Mouse (Mus musculus): ENCODE results near the gene Taf15. TPM values are rescaled to one million over a fixed set of nuclear protein-coding genes. Genes with fewer than 3 reads are reported as not detected.
"Not testable (repeated sequence)": the region's sequence is repeated elsewhere in the genome, so short reads cannot be mapped to it uniquely, and the experiment has no call there.

Taf15 gene
- polyA plus RNA-seq, 1 experiment from 2014 or later: 12.9 TPM

- Histone ChIP-seq H3K9me3 (replicated peaks) (0 out of 2 replicates have a peak, but pooled peaks cover 4% of the 10 kb centered on the region), H3K4me3 (no peak overlapping the region), H3K36me3 (no peaks in the 10 kb centered on the region), H3K27me3 (replicated peaks) (no peaks in the 10 kb centered on the region), H3K9ac (no peak overlapping the region), H3K27ac (ENCODE audit: poor library complexity, severe bottlenecking) (no peak overlapping the region), H3K4me2 (no peak overlapping the region), H3K4me1 (replicated peaks) (peaks cover 13% of the 10 kb centered on the region; the same call in 1 of the 2 replicates)
- WGBS: 72% methylated on average over 3 of the region's 3 CpGs
- ATAC-seq (ENCODE audit: insufficient number of reproducible peaks, low FRiP score): no peak
Observed at GRCm38 (mm10) chr11:83538705-83539314, 65.9 kb downstream of the Taf15 start.

GRCm38 (mm10) chr11:83540931-83541330, 68.0 kb downstream of the Taf15 start:
- no peak overlapping the region for H3K4me3 ChIP-seq
- no peak overlapping the region for H3K9ac ChIP-seq
- H3K4me1 ChIP-seq (replicated peaks): no peaks in the 10 kb centered on the region
- H3K36me3 ChIP-seq: no peaks in the 10 kb centered on the region
- no peak for ATAC-seq (ENCODE audit: insufficient number of reproducible peaks, low FRiP score)
- no peak overlapping the region for H3K4me2 ChIP-seq
- H3K27ac ChIP-seq (ENCODE audit: poor library complexity, severe bottlenecking): no peak overlapping the region
- 0 out of 2 replicates have a peak, but pooled peaks cover 4% of the 10 kb centered on the region for H3K9me3 ChIP-seq (replicated peaks)
- no peaks in the 10 kb centered on the region for H3K27me3 ChIP-seq (replicated peaks)
- 83% methylated on average over 2 of the region's 2 CpGs for WGBS

DNA sequence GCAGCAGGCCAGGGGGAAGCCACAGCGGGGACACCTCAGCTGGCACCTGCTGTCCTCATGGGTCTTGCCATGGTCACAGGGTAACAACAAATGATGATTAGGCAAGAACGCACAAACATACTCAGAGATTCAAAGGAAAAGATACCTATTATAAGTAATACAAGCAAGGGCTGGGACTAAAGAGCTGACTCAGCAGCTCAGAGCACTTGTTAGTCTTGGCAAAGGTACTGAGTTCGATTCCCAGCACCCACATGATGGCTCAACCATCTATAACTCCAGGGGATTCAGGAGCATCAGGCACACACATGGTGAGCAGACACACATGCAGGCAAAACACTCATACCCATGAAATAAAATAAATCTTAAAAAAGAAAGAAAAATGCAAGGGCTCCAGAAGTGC, 68.5 kb downstream of the Taf15 start:
- WGBS: 75% methylated on average over 3 of the region's 3 CpGs
- ATAC-seq (ENCODE audit: insufficient number of reproducible peaks, low FRiP score): no peak
- Histone ChIP-seq H3K27ac (ENCODE audit: poor library complexity, severe bottlenecking) (no peak overlapping the region), H3K9me3 (replicated peaks) (0 out of 2 replicates have a peak, but pooled peaks cover 4% of the 10 kb centered on the region), H3K4me1 (replicated peaks) (no peaks in the 10 kb centered on the region), H3K27me3 (replicated peaks) (no peaks in the 10 kb centered on the region), H3K4me2 (no peak overlapping the region), H3K4me3 (no peak overlapping the region), H3K36me3 (no peaks in the 10 kb centered on the region), H3K9ac (no peak overlapping the region)

DNA sequence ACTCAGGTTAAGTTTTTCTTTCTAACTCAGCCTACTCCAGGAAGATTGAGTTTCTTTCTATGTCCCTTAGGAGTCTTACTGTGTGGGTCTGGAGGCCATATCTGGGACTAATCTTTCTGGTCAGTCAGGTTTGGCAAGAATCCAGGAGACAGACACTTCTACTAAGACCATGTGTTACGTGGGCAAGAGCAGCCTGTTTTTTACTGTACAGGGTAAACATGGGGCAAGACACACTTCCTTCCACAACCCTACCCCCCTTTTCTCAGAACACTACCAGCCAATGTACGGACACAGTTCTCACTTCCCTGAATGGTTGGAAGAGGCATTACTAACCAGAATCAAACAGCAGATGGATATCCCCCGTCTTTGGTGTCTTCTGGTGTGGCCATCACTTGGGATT, 71.3 kb downstream of the Taf15 start:
- Histone ChIP-seq H3K4me2 (no peak overlapping the region), H3K4me3 (no peak overlapping the region), H3K27me3 (replicated peaks) (no peaks in the 10 kb centered on the region), H3K4me1 (replicated peaks) (no peaks in the 10 kb centered on the region), H3K27ac (ENCODE audit: poor library complexity, severe bottlenecking) (no peak overlapping the region), H3K36me3 (no peaks in the 10 kb centered on the region), H3K9ac (no peak overlapping the region), H3K9me3 (replicated peaks) (0 out of 2 replicates have a peak, but pooled peaks cover 4% of the 10 kb centered on the region)
- 55% methylated on average over 3 of the region's 3 CpGs for WGBS
- ATAC-seq (ENCODE audit: insufficient number of reproducible peaks, low FRiP score): no peak

DNA sequence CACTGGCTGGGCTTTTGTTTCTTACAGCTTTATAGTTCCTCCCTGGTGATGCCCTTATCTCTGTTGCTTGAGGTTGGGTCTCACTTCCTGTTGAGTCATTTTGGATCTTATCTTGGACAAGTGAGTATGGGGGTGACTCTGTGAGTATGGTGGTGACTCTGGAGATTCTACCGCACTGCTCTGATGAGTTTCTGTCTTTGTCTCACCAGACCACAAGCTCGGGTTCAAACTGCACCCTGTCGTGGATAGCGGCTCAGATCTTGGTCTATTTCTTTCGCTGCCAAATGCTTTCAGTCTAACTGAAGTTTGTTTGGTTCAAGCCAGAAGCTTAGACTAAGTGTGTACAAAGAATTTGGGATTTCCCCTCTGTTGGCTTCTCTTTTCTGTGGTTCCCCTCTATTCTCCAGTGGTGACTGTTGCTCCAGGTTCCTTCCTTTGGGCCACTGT, 77.3 kb downstream of the Taf15 start:
- no peaks in the 10 kb centered on the region for H3K9me3 ChIP-seq (replicated peaks)
- no peak overlapping the region for H3K4me2 ChIP-seq
- H3K27ac ChIP-seq (ENCODE audit: poor library complexity, severe bottlenecking): no peak overlapping the region
- no peaks in the 10 kb centered on the region for H3K27me3 ChIP-seq (replicated peaks)
- WGBS: 72% methylated on average over 5 of the region's 5 CpGs
- no peak overlapping the region for H3K4me3 ChIP-seq
- no peak overlapping the region for H3K9ac ChIP-seq
- H3K36me3 ChIP-seq: no peaks in the 10 kb centered on the region
- H3K4me1 ChIP-seq (replicated peaks): no peaks in the 10 kb centered on the region
- ATAC-seq (ENCODE audit: insufficient number of reproducible peaks, low FRiP score): no peak

DNA sequence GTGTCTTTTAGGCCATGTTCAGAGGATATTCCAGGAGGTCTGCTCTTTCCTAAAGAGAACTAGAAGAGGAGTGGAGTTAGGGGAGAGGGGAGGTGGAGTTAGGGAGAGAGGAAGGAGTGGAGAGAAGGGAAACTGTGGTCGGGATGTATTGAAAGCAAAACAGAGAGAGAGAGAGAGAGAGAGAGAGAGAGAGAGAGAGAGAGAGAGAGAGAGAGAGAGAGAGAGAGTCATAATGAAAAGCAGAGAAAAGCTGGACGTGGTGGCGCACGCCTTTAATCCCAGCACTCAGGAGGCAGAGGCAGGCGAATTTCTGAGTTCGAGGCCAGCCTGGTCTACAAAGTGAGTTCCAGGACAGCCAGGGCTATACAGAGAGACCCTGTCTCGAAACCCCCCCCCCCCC, 78.2 kb downstream of the Taf15 start:
- WGBS: 81% methylated on average over 7 of the region's 7 CpGs
- ATAC-seq (ENCODE audit: insufficient number of reproducible peaks, low FRiP score); H3K27me3 ChIP-seq (replicated peaks); H3K36me3 ChIP-seq; H3K4me3 ChIP-seq; H3K9me3 ChIP-seq (replicated peaks); H3K27ac ChIP-seq (ENCODE audit: poor library complexity, severe bottlenecking); H3K9ac ChIP-seq; H3K4me2 ChIP-seq; H3K4me1 ChIP-seq (replicated peaks): not testable (repeated sequence)

DNA sequence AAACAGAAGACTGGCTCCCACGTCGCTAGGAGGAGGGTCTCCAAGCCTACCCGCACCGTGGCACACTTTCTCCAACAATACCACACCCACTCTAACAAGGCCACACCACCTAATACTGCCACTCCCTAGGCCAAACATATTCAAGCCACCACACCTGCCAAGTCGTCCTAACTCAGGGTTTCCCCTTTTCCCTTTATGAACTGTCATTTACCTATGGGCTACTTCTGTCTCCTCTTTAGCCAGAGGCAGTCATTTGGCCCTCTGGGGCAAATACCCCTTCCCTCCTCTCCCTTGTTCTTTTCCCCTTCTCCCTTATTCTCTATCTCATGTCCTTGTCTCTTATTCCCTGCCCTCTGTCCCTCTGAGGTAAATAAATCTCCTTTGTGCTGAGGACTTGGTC, 78.8 kb downstream of the Taf15 start:
- Histone ChIP-seq H3K4me2 (no peak overlapping the region), H3K9ac (no peak overlapping the region), H3K36me3 (no peaks in the 10 kb centered on the region), H3K9me3 (replicated peaks) (no peaks in the 10 kb centered on the region), H3K27ac (ENCODE audit: poor library complexity, severe bottlenecking) (no peak overlapping the region), H3K4me1 (replicated peaks) (no peaks in the 10 kb centered on the region), H3K27me3 (replicated peaks) (no peaks in the 10 kb centered on the region), H3K4me3 (no peak overlapping the region)
- 83% methylated on average over 5 of the region's 5 CpGs for WGBS
- ATAC-seq (ENCODE audit: insufficient number of reproducible peaks, low FRiP score): no peak

Other genes with a start within 250 kb of the Taf15 start
- 3.0 and 3.4 TPM in 2 replicates for gene Slfn14, start 186.4 kb upstream of the Taf15 start, polyA plus RNA-seq (2016; fragmentation: Nextera tagmentation; extraction: Ambion mirVana)
- gene Ap2b1, start 174.1 kb upstream of the Taf15 start, polyA plus RNA-seq (2016; fragmentation: Nextera tagmentation; extraction: Ambion mirVana): 53.8 and 58.7 TPM in 2 replicates
- gene Pex12, start 170.5 kb upstream of the Taf15 start, polyA plus RNA-seq (2016; fragmentation: Nextera tagmentation; extraction: Ambion mirVana): 9.9 and 10.2 TPM in 2 replicates
- gene Rasl10b, start 63.9 kb upstream of the Taf15 start, polyA plus RNA-seq (2016; fragmentation: Nextera tagmentation; extraction: Ambion mirVana): 13.4 and 13.6 TPM in 2 replicates
- gene Gas2l2, start 43.6 kb upstream of the Taf15 start, polyA plus RNA-seq (2016; fragmentation: Nextera tagmentation; extraction: Ambion mirVana): 0.32 TPM in 1 of 2 replicates, not detected in the other
- gene 1700020L24Rik, start 35.4 kb upstream of the Taf15 start, polyA plus RNA-seq (2016; fragmentation: Nextera tagmentation; extraction: Ambion mirVana): 1.4 and 1.6 TPM in 2 replicates
- gene Mmp28, start 10.0 kb upstream of the Taf15 start, polyA plus RNA-seq (2016; fragmentation: Nextera tagmentation; extraction: Ambion mirVana): 3.4 and 3.5 TPM in 2 replicates
- gene Heatr9, start 49.1 kb downstream of the Taf15 start, polyA plus RNA-seq (2016; fragmentation: Nextera tagmentation; extraction: Ambion mirVana): not detected in 2 replicates
- gene Ccl5, start 57.4 kb downstream of the Taf15 start, polyA plus RNA-seq (2016; fragmentation: Nextera tagmentation; extraction: Ambion mirVana): 0.53 TPM in 1 of 2 replicates, not detected in the other
- gene Ccl9, start 105.5 kb downstream of the Taf15 start, polyA plus RNA-seq (2016; fragmentation: Nextera tagmentation; extraction: Ambion mirVana): 0.66 and 1.5 TPM in 2 replicates
- 0.86 and 1.5 TPM in 2 replicates for gene Ccl6, start 120.0 kb downstream of the Taf15 start, polyA plus RNA-seq (2016; fragmentation: Nextera tagmentation; extraction: Ambion mirVana)
- gene Rpl9-ps1, start 172.5 kb downstream of the Taf15 start, polyA plus RNA-seq (2016; fragmentation: Nextera tagmentation; extraction: Ambion mirVana): not detected in 2 replicates
- 0.23 and 0.44 TPM in 2 replicates for gene Ccl3, start 176.3 kb downstream of the Taf15 start, polyA plus RNA-seq (2016; fragmentation: Nextera tagmentation; extraction: Ambion mirVana)
- 0.37 and 0.51 TPM in 2 replicates for gene Ccl4, start 189.5 kb downstream of the Taf15 start, polyA plus RNA-seq (2016; fragmentation: Nextera tagmentation; extraction: Ambion mirVana)
- 0.40 TPM in 1 of 2 replicates, not detected in the other for gene Wfdc17, start 230.9 kb downstream of the Taf15 start, polyA plus RNA-seq (2016; fragmentation: Nextera tagmentation; extraction: Ambion mirVana)
- 1.9 and 2.0 TPM in 2 replicates for gene Wfdc18, start 235.9 kb downstream of the Taf15 start, polyA plus RNA-seq (2016; fragmentation: Nextera tagmentation; extraction: Ambion mirVana)